Comparison of ENCODE assay signal across 9 mouse cellular contexts in the genomic region with DNA sequence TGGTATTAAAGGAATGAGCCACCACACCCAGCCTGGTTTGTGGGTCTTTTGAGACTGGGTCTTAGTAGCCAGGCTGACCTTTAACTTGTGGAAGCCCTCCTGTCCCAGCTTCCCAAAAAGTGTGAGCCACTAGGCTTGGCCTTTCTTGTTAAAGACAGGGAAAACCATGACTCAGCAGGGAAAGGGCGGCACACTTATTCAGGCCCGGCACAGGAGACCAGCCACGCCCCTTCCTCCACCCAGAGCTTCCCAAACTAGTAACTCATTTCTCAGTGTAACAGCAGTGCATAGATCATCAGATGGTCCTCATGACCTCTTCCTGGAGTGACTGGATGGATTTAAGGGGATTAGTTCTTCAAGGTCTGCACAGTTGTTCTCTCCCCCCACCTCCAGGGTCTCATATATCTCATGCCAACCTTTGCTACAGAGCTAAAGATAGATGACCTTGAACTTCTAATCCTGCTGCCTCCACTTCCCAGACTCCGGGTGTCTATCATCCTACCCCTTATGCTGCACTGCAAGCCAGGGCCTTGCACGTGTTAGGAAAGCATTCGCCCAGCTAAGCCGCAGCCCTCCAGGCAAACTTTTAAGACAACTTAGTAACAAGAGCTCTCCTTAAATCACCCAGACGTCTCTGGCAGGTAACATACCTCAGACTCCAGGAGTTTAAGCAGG. TPM values are rescaled to one million over a fixed set of nuclear protein-coding genes. Genes with fewer than 3 reads are reported as not detected.
A peak's percentile ranks its signal among the peaks of the same experiment; 100 is the strongest.
DNase-seq lines count a peak whose midpoint lies in the region; ATAC-seq and TF ChIP-seq lines count a peak whose summit lies in the region.
"Had no signal": no experiment of that assay in that cellular context is flagged by ENCODE, and none has a peak within 500 bp of the region (broad histone marks: within the 10 kb centered on the region; RNA-seq: fewer than 3 reads in every experiment).

No protein-coding gene starts in this region.

- no peak overlapping the region for H3K9ac ChIP-seq in neural tube, embryonic 11.5 days (ENCODE audit: low read length)
- no peak overlapping the region for H3K9ac ChIP-seq in kidney, embryonic 14.5 days (ENCODE audit: low read depth, low read length)
- no peak overlapping the region for H3K9ac ChIP-seq in forebrain, embryonic 13.5 days

- WGBS in neural tube, embryonic 11.5 days, result 56% methylated on average over 8 of the region's 8 CpGs
- WGBS in kidney, embryonic 14.5 days, result 19% methylated on average over 8 of the region's 8 CpGs
- 61% methylated on average over 8 of the region's 8 CpGs for WGBS in forebrain, embryonic 13.5 days

- TF ChIP-seq POLR2A in myocyte (IDR thresholded peaks at IDR 0.05; ENCODE audit: insufficient read length, low read depth), result peak; percentile 33

- ATAC-seq in neural tube, embryonic 11.5 days (ENCODE audit: insufficient read depth, low FRiP score, low TSS enrichment), result no peak
- ATAC-seq in kidney, embryonic 14.5 days (ENCODE audit: low FRiP score, low TSS enrichment), result peak; percentile 43
- no peak for ATAC-seq in forebrain, embryonic 13.5 days

- H3K27me3 ChIP-seq in neural tube, embryonic 11.5 days (ENCODE audit: control insufficient read depth, insufficient read depth, low read length), result no peaks in the 10 kb centered on the region
- 0 out of 2 replicates have a peak, but pooled peaks cover 3% of the 10 kb centered on the region for H3K27me3 ChIP-seq in kidney, embryonic 14.5 days (ENCODE audit: control insufficient read depth, insufficient read depth, low read length)
- H3K27me3 ChIP-seq in myocyte (ENCODE audit: control insufficient read depth, insufficient read depth, insufficient read length), result no peaks in the 10 kb centered on the region
- no peaks in the 10 kb centered on the region for H3K27me3 ChIP-seq in forebrain, embryonic 13.5 days
- H3K27me3 ChIP-seq: embryonic facial prominence, embryonic 13.5 days had no signal

- H3K4me3 ChIP-seq in neural tube, embryonic 11.5 days (ENCODE audit: low read depth, low read length), result no peak overlapping the region
- no peak overlapping the region for H3K4me3 ChIP-seq in kidney, embryonic 14.5 days (ENCODE audit: low read length)
- H3K4me3 ChIP-seq in myocyte, result peak overlapping the region; percentile 51
- no peak overlapping the region for H3K4me3 ChIP-seq in forebrain, embryonic 13.5 days

- peak; percentile 27 for DNase-seq in neural tube, embryonic 11.5 days (ENCODE audit: low spot score)
- no peak for DNase-seq in neural tube, embryonic 10.5 days (ENCODE audit: extremely low spot score, low spot score)
- peak; percentile 39 for DNase-seq in c-Kit-negative CD71-positive TER-119-positive erythroid progenitor cells, embryonic 14.5 days (ENCODE audit: low read depth, low spot score)
- no peak for DNase-seq in right cerebral cortex, postnatal 4 days
- no peak for DNase-seq in spleen, postnatal 4 days (ENCODE audit: low spot score in 2 of 2)

- no peak overlapping the region for H3K27ac ChIP-seq in neural tube, embryonic 11.5 days (ENCODE audit: low read depth, low read length)
- H3K27ac ChIP-seq in kidney, embryonic 14.5 days (ENCODE audit: low read depth, low read length), result no peak overlapping the region
- H3K27ac ChIP-seq in forebrain, embryonic 13.5 days, result no peak overlapping the region

- H3K4me2 ChIP-seq in neural tube, embryonic 11.5 days (ENCODE audit: low read depth), result no peak overlapping the region
- no peak overlapping the region for H3K4me2 ChIP-seq in kidney, embryonic 14.5 days (replicated peaks; ENCODE audit: low read depth, low read length)
- peak overlapping the region; percentile 88 for H3K4me2 ChIP-seq in myocyte (ENCODE audit: low read depth)
- H3K4me2 ChIP-seq in forebrain, embryonic 13.5 days, result no peak overlapping the region; the same call in 1 of the 2 replicates

- H3ac ChIP-seq in myocyte (ENCODE audit: control insufficient read depth, insufficient read length), result no peak overlapping the region

- H3K4me1 ChIP-seq in neural tube, embryonic 11.5 days (ENCODE audit: control insufficient read depth, insufficient read depth, low read length), result no peaks in the 10 kb centered on the region; the same call in 1 of the 2 replicates
- peaks cover 24% of the 10 kb centered on the region for H3K4me1 ChIP-seq in kidney, embryonic 14.5 days (ENCODE audit: control insufficient read depth, insufficient read depth, low read length)
- H3K4me1 ChIP-seq in forebrain, embryonic 13.5 days, result peaks cover 18% of the 10 kb centered on the region

- peaks cover 3% of the 10 kb centered on the region for H3K79me2 ChIP-seq in myocyte (ENCODE audit: control insufficient read depth, insufficient read depth)

- H3K36me3 ChIP-seq in neural tube, embryonic 11.5 days (ENCODE audit: control insufficient read depth, insufficient read depth, low read length), result no peaks in the 10 kb centered on the region
- H3K36me3 ChIP-seq in kidney, embryonic 14.5 days (ENCODE audit: control insufficient read depth, insufficient read depth, low read length), result no peaks in the 10 kb centered on the region
- H3K36me3 ChIP-seq in myocyte (ENCODE audit: control insufficient read depth, insufficient read depth), result no peaks in the 10 kb centered on the region
- peaks cover 41% of the 10 kb centered on the region for H3K36me3 ChIP-seq in forebrain, embryonic 13.5 days (ENCODE audit: poor library complexity, severe bottlenecking)

- H3K9me3 ChIP-seq in neural tube, embryonic 11.5 days (ENCODE audit: control insufficient read depth, low read length), result no peaks in the 10 kb centered on the region; the same call in 1 of the 2 replicates
- H3K9me3 ChIP-seq in kidney, embryonic 14.5 days (ENCODE audit: control insufficient read depth, low read length), result peaks cover 5% of the 10 kb centered on the region; the same call in 1 of the 2 replicates
- no peaks in the 10 kb centered on the region for H3K9me3 ChIP-seq in forebrain, embryonic 13.5 days (replicated peaks)

TF ChIP-seq in myocyte, 11 proteins besides CTCF, POLR2A, EP300 and RAD21:
- TF ChIP-seq REST (IDR thresholded peaks at IDR 0.05; ENCODE audit: insufficient read depth, insufficient read length) (no peak), MYOD1 (IDR thresholded peaks at IDR 0.05; ENCODE audit: control insufficient read depth in 1 of 3, insufficient read length in 2 of 3, low read depth in 2 of 3) (peak in 1 of 3 experiments; percentile 53), SRF (IDR thresholded peaks at IDR 0.05; ENCODE audit: control insufficient read depth, insufficient read length, low read depth) (no peak), MYOG (IDR thresholded peaks at IDR 0.05; ENCODE audit: control insufficient read depth in 1 of 3, insufficient read depth in 1 of 3, insufficient read length in 2 of 3, low read depth in 2 of 3) (peak in 1 of 3 experiments; percentile 44), USF1 (IDR thresholded peaks at IDR 0.05; ENCODE audit: low read depth) (peak; percentile 28), CEBPB (IDR thresholded peaks at IDR 0.05; ENCODE audit: insufficient read depth, poor library complexity, severe bottlenecking) (no peak), TCF12 (IDR thresholded peaks at IDR 0.05; ENCODE audit: insufficient read depth, poor library complexity, severe bottlenecking) (no peak), POLR2AphosphoS2 (IDR thresholded peaks at IDR 0.05; ENCODE audit: insufficient read length, low read depth) (peak; percentile 40), MAX (IDR thresholded peaks at IDR 0.05; ENCODE audit: low read depth) (no peak)

RNA-seq across cellular contexts. Expression of gene Tmem44, which starts 38.1 kb away (rescaled TPM):
- 32.8 and 34.9 TPM in 2 replicates for polyA plus RNA-seq in neural tube, embryonic 11.5 days (2014; fragmentation: Nextera tagmentation; extraction: Ambion mirVana)
- 14.1 and 15.1 TPM in 2 replicates for polyA plus RNA-seq in kidney, embryonic 14.5 days (2014; fragmentation: Nextera tagmentation; extraction: Ambion mirVana)
- polyA plus RNA-seq in myocyte (2012; fragmentation: generic; extraction: Trizol), result 1.1 TPM
- 56.2 and 60.8 TPM in 2 replicates for polyA plus RNA-seq in forebrain, embryonic 13.5 days (2015; fragmentation: Nextera tagmentation; extraction: Ambion mirVana)

Comparison
In these comparisons a context has a peak if more than half of its experiments do, and no peak if none do; other contexts are left out.
1. DNase-seq: peak in neural tube, embryonic 11.5 days (single experiment) and c-Kit-negative CD71-positive TER-119-positive erythroid progenitor cells, embryonic 14.5 days (single experiment); none in neural tube, embryonic 10.5 days (single experiment), right cerebral cortex, postnatal 4 days (single experiment) and spleen, postnatal 4 days (0 of 2).